Mouse (Mus musculus): ENCODE measurements around the gene Ppp2r5e. TPM values are rescaled to one million over a fixed set of nuclear protein-coding genes. Genes with fewer than 3 reads are reported as not detected.

The Ppp2r5e gene
- 70.6 TPM for total RNA-seq (2023)

GRCm38 (mm10) chr12:75596154-75597002 lies at the start of gene Ppp2r5e:
Gene Ppp2r5e (minus strand): TSS chr12:75596245.

GRCm38 (mm10) chr12:75416681-75417080 lies 179.4 kb downstream of the Ppp2r5e start, which contains the start of gene Gphb5:
Gene Gphb5 (minus strand): TSS chr12:75416781.

Other genes with a start within 250 kb of the Ppp2r5e start
- gene Gphb5, start 179.5 kb downstream of the Ppp2r5e start, total RNA-seq (2023) = not detected
- 7.3 TPM for gene Wdr89, start 73.3 kb upstream of the Ppp2r5e start, total RNA-seq (2023)
- gene Sgpp1, start 139.5 kb upstream of the Ppp2r5e start, total RNA-seq (2023) = 47.8 TPM
- gene Syne2, start 221.9 kb upstream of the Ppp2r5e start, total RNA-seq (2023) = 22.3 TPM

Measured in CD4-positive naive resting alpha-beta T cell, adult 76 days (primary cell).